Mouse (Mus musculus) heart, postnatal 36 days (tissue): Measurements from ENCODE around the gene Naa35. TPM values are rescaled to one million over a fixed set of nuclear protein-coding genes. Genes with fewer than 3 reads are reported as not detected.

ENCODE experiments used
- DNase-seq, 2 experiments: peaks; one replicate each; pipeline ENCODE4 v3.0.0; 2021 to 2022
- intact Hi-C: fragments of 180-260 bp; cut with DNase I; formaldehyde crosslinking; loops from one replicate; pipeline ENCODE4 v1.15.1; 2025
- total RNA-seq, 2 experiments: library from RNA; stranded (reverse); gene quantifications; 2 replicates each; pipeline ENCODE4 v1.2.3; 2021

Gene Naa35
- total RNA-seq, 2 experiments from 2014 or later = 86.6 to 99.5 TPM

DNA sequence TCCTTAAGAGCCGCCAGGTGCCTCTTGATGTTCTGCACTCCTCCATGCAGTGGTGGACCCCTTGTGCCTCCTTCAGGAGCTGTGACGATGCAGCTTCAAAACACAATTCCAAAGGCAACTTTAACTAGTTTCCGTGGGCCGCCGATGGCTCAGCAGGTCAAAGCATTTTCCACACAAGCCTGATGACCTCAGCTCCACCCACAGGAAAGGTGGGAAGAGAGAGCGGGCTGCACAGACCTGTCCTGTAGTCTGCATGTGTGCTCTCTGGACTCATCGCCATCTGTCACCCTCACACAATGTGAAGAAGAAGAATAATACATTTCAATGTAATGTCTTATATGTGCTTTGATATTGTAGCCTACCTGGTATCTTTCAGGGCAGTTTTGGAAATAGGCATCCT lies 41.7 kb downstream of the Naa35 start:
- intact Hi-C loops = no loop called here
- DNase-seq = no peak

GRCm38 (mm10) chr13:59634637-59635036 lies 49.6 kb downstream of the Naa35 start:
- no peak for DNase-seq
- intact Hi-C loops = loop anchor here (5.0 kb wide), 1 partner anchor 93 kb away; no protein-coding TSS in a partner anchor

DNA sequence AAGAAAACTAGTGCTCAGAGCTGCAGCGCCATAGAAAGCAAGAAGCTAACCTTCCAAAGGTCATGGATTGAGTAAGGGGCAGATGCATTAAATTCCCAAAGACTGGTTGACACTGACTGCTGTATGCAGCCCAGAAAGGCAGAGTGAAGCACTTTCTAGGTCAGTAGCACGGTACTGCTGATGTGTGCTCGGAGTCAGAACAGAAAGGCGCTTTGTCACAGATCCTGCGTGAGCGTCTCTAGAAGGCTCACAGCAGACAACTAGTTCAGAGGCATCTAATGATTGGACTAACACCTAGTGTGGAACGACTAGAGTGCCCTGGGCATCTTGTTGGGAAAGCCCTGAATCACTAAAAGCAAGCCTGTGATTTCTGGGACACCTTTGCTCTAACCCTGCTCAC lies 52.7 kb downstream of the Naa35 start:
- intact Hi-C loops = loop anchor here (5.0 kb wide), 1 partner anchor 90 kb away; no protein-coding TSS in a partner anchor
- DNase-seq = no peak

GRCm38 (mm10) chr13:59639368-59640177 lies 54.5 kb downstream of the Naa35 start:
- intact Hi-C loops = loop anchor here (5.0 kb wide), 1 partner anchor 88 kb away; no protein-coding TSS in a partner anchor
- no peak for DNase-seq

- no peak for DNase-seq
Measured at GRCm38 (mm10) chr13:59640178-59640440, 55.0 kb downstream of the Naa35 start.

DNA sequence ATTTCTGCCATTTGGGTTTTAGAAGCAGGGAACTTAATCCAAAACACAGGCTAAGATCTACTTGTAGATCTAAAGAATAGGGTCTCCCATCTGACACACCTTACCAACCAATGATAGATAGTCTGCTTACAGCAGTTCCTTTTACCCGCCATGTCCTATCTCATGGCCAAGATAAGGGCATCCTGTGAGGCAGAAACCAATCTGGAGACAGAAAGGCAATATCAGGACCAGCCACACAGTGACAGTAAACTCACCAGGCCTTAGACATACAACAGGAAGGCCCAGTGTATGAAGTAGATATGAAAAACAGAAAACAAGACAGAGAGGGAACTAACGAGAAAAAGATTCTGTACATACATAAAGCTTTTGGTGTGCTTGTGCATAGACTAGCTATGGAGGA lies 57.8 kb downstream of the Naa35 start:
- DNase-seq = no peak
- intact Hi-C loops = no loop called here

More at GRCm38 (mm10) chr13:59640178-59640440, 55.0 kb downstream of the Naa35 start:
- intact Hi-C loops = no loop called here

DNA sequence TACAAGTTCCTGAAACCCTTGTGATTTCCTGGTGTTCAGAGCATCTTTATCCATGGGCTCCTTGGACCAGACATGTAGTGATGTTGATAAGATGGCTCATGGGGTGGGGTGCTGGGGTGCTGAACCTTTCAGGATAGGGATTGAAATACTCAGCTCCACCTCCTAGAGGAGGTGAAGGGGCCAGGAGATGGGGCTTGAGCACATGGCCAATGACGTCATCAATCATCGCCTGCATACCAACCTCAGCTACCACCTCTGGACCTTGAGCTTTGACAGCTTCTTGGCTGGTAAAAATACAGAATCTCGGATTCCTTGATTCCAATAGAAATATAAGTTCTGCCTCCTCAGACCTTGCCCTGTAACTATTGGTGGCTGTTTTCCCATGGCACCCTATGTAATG lies 60.4 kb downstream of the Naa35 start:
- DNase-seq = no peak

GRCm38 (mm10) chr13:59646674-59647244 lies 61.7 kb downstream of the Naa35 start:
- intact Hi-C loops = no loop called here

More for the DNA sequence above, 60.4 kb downstream of the Naa35 start:
- intact Hi-C loops = no loop called here

GRCm38 (mm10) chr13:59647484-59647883 lies 62.4 kb downstream of the Naa35 start:
- no peak for DNase-seq
- intact Hi-C loops = no loop called here

More at GRCm38 (mm10) chr13:59646674-59647244, 61.7 kb downstream of the Naa35 start:
- no peak for DNase-seq

GRCm38 (mm10) chr13:59648598-59648997 lies 63.5 kb downstream of the Naa35 start:
- no peak for DNase-seq
- intact Hi-C loops = no loop called here

DNA sequence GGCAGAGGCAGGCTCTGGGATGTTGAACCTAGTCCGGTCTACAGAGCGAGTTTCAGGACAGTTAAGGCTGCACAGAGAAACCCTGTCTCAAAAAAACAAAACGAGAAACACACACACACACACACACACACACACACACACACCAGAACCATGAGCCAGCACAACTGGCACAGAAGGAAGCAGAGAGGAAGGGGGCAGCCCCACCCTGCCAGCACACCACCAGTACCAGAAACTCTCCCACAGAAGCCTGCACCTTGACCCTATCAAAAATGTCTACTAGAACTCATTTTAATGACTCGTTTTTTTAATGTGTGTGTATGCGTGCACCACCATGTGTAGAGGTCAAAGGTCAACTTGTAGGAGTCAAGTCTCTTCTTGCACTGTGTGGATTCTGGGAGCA lies 64.7 kb downstream of the Naa35 start:
- intact Hi-C loops = no loop called here
- DNase-seq = no peak

DNA sequence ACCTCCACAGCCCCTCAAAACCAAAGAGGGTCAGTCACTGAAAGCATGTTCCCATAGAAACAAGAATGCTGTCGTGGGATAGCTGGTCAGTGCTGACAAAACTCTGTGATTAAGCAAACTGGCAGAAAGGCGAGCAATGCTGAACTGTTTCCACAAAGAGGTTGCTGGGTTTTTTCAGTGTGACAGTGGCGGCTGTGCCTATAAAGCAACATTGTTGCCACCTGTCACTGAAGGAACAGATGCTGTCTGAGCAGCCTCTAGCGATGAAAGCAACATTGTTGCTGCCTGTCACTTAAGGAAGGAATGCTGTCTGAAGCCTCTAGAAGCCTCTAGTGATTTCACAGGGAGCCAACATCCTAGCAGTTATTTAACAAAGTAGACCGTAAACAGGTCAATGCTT lies 67.6 kb downstream of the Naa35 start:
- intact Hi-C loops = no loop called here
- no peak for DNase-seq

GRCm38 (mm10) chr13:59653136-59653535 lies 68.1 kb downstream of the Naa35 start:
- intact Hi-C loops = no loop called here

GRCm38 (mm10) chr13:59654465-59654864 lies 69.4 kb downstream of the Naa35 start:
- intact Hi-C loops = no loop called here
- no peak for DNase-seq

More at GRCm38 (mm10) chr13:59653136-59653535, 68.1 kb downstream of the Naa35 start:
- DNase-seq = no peak

DNA sequence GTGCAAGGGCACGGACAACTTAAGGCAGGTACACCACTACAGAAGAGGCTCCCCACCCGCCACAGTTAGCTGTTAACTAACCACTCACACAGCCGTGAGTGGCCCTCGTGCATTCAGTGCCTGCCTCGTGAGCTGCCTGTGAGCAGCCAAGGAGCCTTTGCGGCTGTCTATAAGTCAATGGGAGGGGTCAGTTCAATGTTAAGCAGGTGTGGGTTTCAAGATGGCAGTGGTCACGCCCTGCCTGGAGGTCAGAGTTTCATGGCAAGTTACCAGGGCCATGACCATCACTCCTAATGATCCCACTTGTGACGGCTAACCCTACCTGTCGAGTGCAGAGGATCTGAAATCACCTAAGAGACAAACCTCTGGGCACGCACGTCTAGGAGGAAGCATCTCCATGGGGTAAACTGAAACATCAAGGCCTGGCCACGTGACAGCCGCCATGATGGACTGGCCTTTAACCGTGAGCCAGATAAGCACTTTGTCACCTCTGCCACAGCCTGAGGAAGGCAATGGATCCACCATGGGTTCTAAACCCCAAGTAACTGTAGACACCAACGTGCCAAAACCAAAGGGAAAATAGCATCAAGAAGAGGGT lies 70.8 kb downstream of the Naa35 start:
- intact Hi-C loops = no loop called here
- no peak for DNase-seq

- no peak for DNase-seq
Measured at GRCm38 (mm10) chr13:59656316-59656832, 71.3 kb downstream of the Naa35 start.

GRCm38 (mm10) chr13:59656975-59657388 lies 71.9 kb downstream of the Naa35 start:
- no peak for DNase-seq
- intact Hi-C loops = no loop called here

More at GRCm38 (mm10) chr13:59656316-59656832, 71.3 kb downstream of the Naa35 start:
- intact Hi-C loops = no loop called here

DNA sequence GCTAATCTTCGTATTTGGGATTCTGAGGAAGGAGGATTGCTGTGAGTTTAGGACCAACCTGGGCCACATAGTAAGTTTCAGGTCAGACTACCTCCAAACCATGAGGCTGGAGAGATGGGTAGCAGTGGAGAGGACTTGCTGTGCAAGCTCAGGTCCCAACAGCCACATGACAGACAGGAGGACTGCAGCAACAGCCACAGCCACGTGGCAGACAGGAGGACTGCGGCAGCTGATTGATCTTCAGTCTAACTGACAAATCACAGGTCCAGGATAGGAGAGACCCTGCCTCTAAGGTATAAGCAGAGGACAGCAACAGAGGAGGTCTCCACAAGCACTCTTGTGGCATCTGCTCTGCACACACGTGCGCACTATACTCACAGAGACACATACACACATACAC lies 72.7 kb downstream of the Naa35 start:
- intact Hi-C loops = no loop called here
- DNase-seq = no peak

DNA sequence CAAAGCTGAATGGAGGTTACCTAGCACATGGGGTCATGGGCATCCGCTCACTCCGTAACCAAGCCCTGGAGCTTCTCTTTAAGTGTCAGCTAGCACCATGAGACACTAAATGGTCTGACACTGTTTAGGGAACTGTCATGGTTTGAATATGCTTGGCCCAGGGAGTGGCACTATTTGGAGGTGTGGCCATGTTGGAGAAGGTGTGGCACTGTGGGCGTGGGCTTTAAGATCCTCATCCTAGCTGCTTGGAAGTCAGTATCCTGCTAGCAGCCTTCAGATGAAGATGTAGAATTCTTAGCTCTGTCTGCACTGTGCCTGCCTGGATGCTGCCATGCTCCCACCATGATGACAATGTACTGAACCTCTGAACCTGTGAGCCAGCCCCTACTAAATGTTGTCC lies 75.3 kb downstream of the Naa35 start:
- DNase-seq = no peak
- intact Hi-C loops = no loop called here

DNA sequence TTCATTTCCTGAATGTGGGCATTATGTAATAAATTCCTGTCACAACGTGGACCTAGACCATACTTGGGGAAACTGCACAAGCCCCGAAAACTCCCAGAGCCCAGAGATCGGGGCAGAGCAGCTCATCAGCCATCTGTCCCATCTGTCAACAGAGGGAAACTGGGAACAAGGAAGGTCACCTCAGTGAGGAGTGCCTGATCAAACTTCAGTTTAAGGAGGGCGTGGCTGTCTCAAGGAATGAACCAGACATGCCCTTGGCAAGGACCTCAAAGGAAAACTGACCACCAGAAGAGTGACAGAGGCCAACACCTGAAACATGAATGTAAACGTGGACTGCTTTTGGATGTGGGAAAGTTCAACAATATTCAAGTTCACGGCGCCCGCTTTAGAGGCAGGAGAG lies 76.3 kb downstream of the Naa35 start:
- intact Hi-C loops = no loop called here
- no peak for DNase-seq

DNA sequence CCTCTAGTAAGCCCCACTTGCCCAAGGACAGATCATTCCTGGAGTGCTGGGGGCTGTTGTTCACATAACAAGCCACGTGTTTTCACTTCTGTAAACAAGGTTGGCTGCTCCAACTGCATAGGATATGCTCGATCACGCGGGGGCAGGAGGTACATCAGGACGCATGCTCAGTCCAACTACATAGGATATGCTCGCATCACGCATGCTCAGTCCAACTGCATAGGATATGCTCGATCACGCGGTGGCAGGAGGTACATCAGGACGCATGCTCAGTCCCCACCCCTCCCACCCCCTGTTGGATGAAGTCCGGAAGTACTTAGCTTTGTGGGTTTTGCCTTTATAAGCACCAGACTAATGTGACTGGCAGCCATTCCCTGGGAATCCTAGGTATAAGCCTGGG lies 76.9 kb downstream of the Naa35 start:
- DNase-seq = no peak
- intact Hi-C loops = no loop called here
